10 mouse cellular contexts compared by ENCODE assay signal in genomic region chr10:75304049-75304405, GRCm38 (mm10). TPM values are rescaled to one million over a fixed set of nuclear protein-coding genes. Genes with fewer than 3 reads are reported as not detected.
A peak's percentile ranks its signal among the peaks of the same experiment; 100 is the strongest.
DNase-seq lines count a peak whose midpoint lies in the region; ATAC-seq and TF ChIP-seq lines count a peak whose summit lies in the region.
"Had no signal": no experiment of that assay in that cellular context is flagged by ENCODE, and none has a peak within 500 bp of the region (broad histone marks: within the 10 kb centered on the region; RNA-seq: fewer than 3 reads in every experiment).

No protein-coding gene starts in this region.

- no peak for ATAC-seq in intestine, postnatal 0 days
- no peak for ATAC-seq in intestine, embryonic 16.5 days
- no peak for ATAC-seq in neural tube, embryonic 13.5 days (ENCODE audit: low read depth)
- no peak for ATAC-seq in neural tube, embryonic 14.5 days (ENCODE audit: low read depth)

- no peak overlapping the region for H3K4me2 ChIP-seq in intestine, postnatal 0 days (replicated peaks; ENCODE audit: low read depth)
- H3K4me2 ChIP-seq in intestine, embryonic 16.5 days (ENCODE audit: low read depth, low read length): no peak overlapping the region
- H3K4me2 ChIP-seq in neural tube, embryonic 13.5 days: no peak overlapping the region
- H3K4me2 ChIP-seq in neural tube, embryonic 14.5 days (ENCODE audit: low read depth, low read length): no peak overlapping the region

- WGBS in cerebellum, adult 2 months: 35% methylated on average over 5 of the region's 5 CpGs
- WGBS in intestine, postnatal 0 days: 81% methylated on average over 5 of the region's 5 CpGs
- WGBS in intestine, embryonic 16.5 days: 86% methylated on average over 5 of the region's 5 CpGs
- WGBS in neural tube, embryonic 13.5 days: 90% methylated on average over 5 of the region's 5 CpGs
- WGBS in neural tube, embryonic 14.5 days: 92% methylated on average over 5 of the region's 5 CpGs

- no peak for TF ChIP-seq POLR2A in cerebellum, adult 2 months (IDR thresholded peaks at IDR 0.05; ENCODE audit: borderline replicate concordance, insufficient read depth, low read length)

- H3K36me3 ChIP-seq in intestine, postnatal 0 days (ENCODE audit: control insufficient read depth, insufficient read depth): peaks cover 59% of the 10 kb centered on the region
- H3K36me3 ChIP-seq in intestine, embryonic 16.5 days (ENCODE audit: control insufficient read depth, insufficient read depth, low read length): peaks cover 8% of the 10 kb centered on the region; the same call in 1 of the 2 replicates
- peaks cover 67% of the 10 kb centered on the region for H3K36me3 ChIP-seq in neural tube, embryonic 13.5 days
- peaks cover 17% of the 10 kb centered on the region; the same call in 1 of the 2 replicates for H3K36me3 ChIP-seq in neural tube, embryonic 14.5 days (ENCODE audit: control insufficient read depth, insufficient read depth, low read length)

- H3K27me3 ChIP-seq in cerebellum, adult 2 months (ENCODE audit: control insufficient read depth, insufficient read depth, low read length): no peaks in the 10 kb centered on the region
- H3K27me3 ChIP-seq in intestine, postnatal 0 days (replicated peaks; ENCODE audit: control insufficient read depth, insufficient read depth, low read length): no peaks in the 10 kb centered on the region
- H3K27me3 ChIP-seq in intestine, embryonic 16.5 days (replicated peaks; ENCODE audit: control insufficient read depth, insufficient read depth, low read length): no peaks in the 10 kb centered on the region
- no peaks in the 10 kb centered on the region for H3K27me3 ChIP-seq in neural tube, embryonic 13.5 days
- no peaks in the 10 kb centered on the region for H3K27me3 ChIP-seq in neural tube, embryonic 14.5 days (ENCODE audit: control insufficient read depth, insufficient read depth, low read length)

- no peak for DNase-seq in cerebellum, adult 2 months
- no peak for DNase-seq in cerebellum, postnatal 4 days (ENCODE audit: low spot score in 2 of 2)
- DNase-seq in neural tube, embryonic 10.5 days (ENCODE audit: extremely low spot score, low spot score): no peak
- no peak for DNase-seq in T-cell, adult 2 months (ENCODE audit: low spot score)
- DNase-seq: adrenal gland, adult 8-10 months had no signal

- H3K27ac ChIP-seq in cerebellum, adult 2 months (ENCODE audit: insufficient read depth, low read length): peak overlapping the region; percentile 49
- H3K27ac ChIP-seq in intestine, postnatal 0 days (ENCODE audit: low read depth, low read length): peak overlapping the region; percentile 35; the same call in 1 of the 2 replicates
- H3K27ac ChIP-seq in intestine, embryonic 16.5 days (ENCODE audit: low read length): no peak overlapping the region
- H3K27ac ChIP-seq in neural tube, embryonic 13.5 days (replicated peaks): peak overlapping the region; percentile 76
- peak overlapping the region; percentile 57; the same call in 1 of the 2 replicates for H3K27ac ChIP-seq in neural tube, embryonic 14.5 days (ENCODE audit: low read depth, low read length)

- TF ChIP-seq CTCF in cerebellum, adult 2 months (IDR thresholded peaks at IDR 0.05; ENCODE audit: borderline replicate concordance, insufficient read depth, low read depth, low read length): no peak
- TF ChIP-seq CTCF in intestine, postnatal 0 days (IDR thresholded peaks at IDR 0.05; ENCODE audit: low read depth): no peak

- no peak overlapping the region for H3K4me3 ChIP-seq in cerebellum, adult 2 months (replicated peaks; ENCODE audit: insufficient read depth, low read depth, low read length)
- H3K4me3 ChIP-seq in intestine, postnatal 0 days (ENCODE audit: low read depth, low read length): no peak overlapping the region
- H3K4me3 ChIP-seq in intestine, embryonic 16.5 days (ENCODE audit: low read length): no peak overlapping the region
- no peak overlapping the region for H3K4me3 ChIP-seq in neural tube, embryonic 13.5 days
- H3K4me3 ChIP-seq in neural tube, embryonic 14.5 days (ENCODE audit: low read depth, low read length): no peak overlapping the region
- H3K4me3 ChIP-seq: erythroblast, embryonic 14.5 days had no signal

- H3K4me1 ChIP-seq in cerebellum, adult 2 months (ENCODE audit: control insufficient read depth, insufficient read depth, low read length): peaks cover 37% of the 10 kb centered on the region
- peaks cover 11% of the 10 kb centered on the region for H3K4me1 ChIP-seq in intestine, postnatal 0 days (replicated peaks; ENCODE audit: control insufficient read depth, insufficient read depth, low read length)
- H3K4me1 ChIP-seq in intestine, embryonic 16.5 days (ENCODE audit: control insufficient read depth, insufficient read depth, low read length): peaks cover 12% of the 10 kb centered on the region; the same call in 1 of the 2 replicates
- peaks cover 31% of the 10 kb centered on the region for H3K4me1 ChIP-seq in neural tube, embryonic 13.5 days (replicated peaks)
- no peaks in the 10 kb centered on the region for H3K4me1 ChIP-seq in neural tube, embryonic 14.5 days (ENCODE audit: control insufficient read depth, insufficient read depth, low read length)

- no peak overlapping the region for H3K9ac ChIP-seq in intestine, postnatal 0 days (ENCODE audit: low read depth, low read length)
- no peak overlapping the region for H3K9ac ChIP-seq in intestine, embryonic 16.5 days (ENCODE audit: low read depth, low read length)
- H3K9ac ChIP-seq in neural tube, embryonic 13.5 days: no peak overlapping the region
- H3K9ac ChIP-seq in neural tube, embryonic 14.5 days (replicated peaks; ENCODE audit: low read depth, low read length): no peak overlapping the region

- no peaks in the 10 kb centered on the region for H3K9me3 ChIP-seq in intestine, postnatal 0 days (ENCODE audit: control insufficient read depth)
- no peaks in the 10 kb centered on the region for H3K9me3 ChIP-seq in intestine, embryonic 16.5 days (ENCODE audit: control insufficient read depth, low read length)
- H3K9me3 ChIP-seq in neural tube, embryonic 13.5 days: no peaks in the 10 kb centered on the region
- H3K9me3 ChIP-seq in neural tube, embryonic 14.5 days (ENCODE audit: control insufficient read depth, low read length): no peaks in the 10 kb centered on the region

RNA-seq across cellular contexts. Expression of gene Adora2a, which starts 12.7 kb away (rescaled TPM):
- 2.5 and 3.1 TPM in 2 replicates for polyA plus RNA-seq in cerebellum, adult 2 months (2012; rRNA removed)
- 1.2 and 1.4 TPM in 2 replicates for polyA plus RNA-seq in intestine, postnatal 0 days (2015; fragmentation: Nextera tagmentation; extraction: Ambion mirVana)
- polyA plus RNA-seq in intestine, embryonic 16.5 days (2015; fragmentation: Nextera tagmentation; extraction: Ambion mirVana): 2.9 and 3.2 TPM in 2 replicates
- 4.4 and 4.9 TPM in 2 replicates for polyA plus RNA-seq in neural tube, embryonic 13.5 days (2015; fragmentation: Nextera tagmentation; extraction: Ambion mirVana)
- 3.4 and 4.1 TPM in 2 replicates for polyA plus RNA-seq in neural tube, embryonic 14.5 days (2014; fragmentation: Nextera tagmentation; extraction: Ambion mirVana)
- polyA plus RNA-seq: erythroblast, embryonic 14.5 days had no signal
